Mouse (Mus musculus): ENCODE measurements around the gene Atf7. TPM values are rescaled to one million over a fixed set of nuclear protein-coding genes. Genes with fewer than 3 reads are reported as not detected.
A peak's percentile ranks its signal among the peaks of the same experiment; 100 is the strongest.

Atf7 gene
- polyA plus RNA-seq, 1 experiment from 2014 or later: 14.2 TPM

DNA sequence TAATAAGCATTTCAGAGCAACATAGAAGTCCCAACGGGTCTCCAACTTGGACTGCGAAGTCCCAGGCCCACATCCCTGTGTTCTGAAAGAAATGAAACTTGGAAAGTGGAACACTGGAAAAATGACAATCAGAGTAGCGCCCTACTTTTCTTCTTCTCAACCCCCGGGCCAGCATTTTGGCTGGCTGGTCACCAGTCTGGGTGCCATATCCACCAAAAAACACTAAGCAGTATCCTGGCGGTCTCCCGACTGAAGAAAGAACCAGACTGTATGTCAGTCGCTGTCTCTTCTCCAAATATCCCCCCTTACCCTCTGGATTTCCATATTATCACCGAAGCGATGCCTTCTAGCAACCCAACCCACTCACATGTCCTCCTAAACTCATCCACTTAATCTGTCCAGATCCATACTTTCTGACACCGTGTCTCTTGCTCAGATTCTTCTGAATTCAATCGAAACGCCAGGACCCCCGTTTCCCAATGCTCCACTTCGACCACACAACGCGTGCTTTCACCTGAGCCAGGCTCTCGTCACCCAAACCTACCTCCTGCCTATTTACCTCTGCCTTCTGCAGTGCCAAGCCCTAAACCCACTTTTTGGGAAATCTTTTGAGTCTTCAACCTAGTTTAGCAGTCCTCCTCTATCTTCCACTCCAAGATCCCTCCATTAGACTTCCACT, 834 bp downstream of the Atf7 start:
- DNase-seq (ENCODE audit: low spot score): peak; percentile 12
- Histone ChIP-seq H3K27ac (ENCODE audit: low read depth, low read length) (no peak overlapping the region), H3K27me3 (ENCODE audit: control insufficient read depth, insufficient read depth, low read length) (no peaks in the 10 kb centered on the region), H3K4me2 (ENCODE audit: low read depth) (peak overlapping the region; percentile 85), H3K9me3 (ENCODE audit: control insufficient read depth, low read length) (no peaks in the 10 kb centered on the region), H3K4me3 (ENCODE audit: low read depth, low read length) (peak overlapping the region; percentile 56), H3K36me3 (ENCODE audit: control insufficient read depth, insufficient read depth, low read length) (no peaks in the 10 kb centered on the region), H3K4me1 (ENCODE audit: control insufficient read depth, insufficient read depth, low read length) (peaks cover 8% of the 10 kb centered on the region), H3K9ac (ENCODE audit: low read length) (peak overlapping the region; percentile 58)
- whole genome bisulfite sequencing: 7% methylated on average over 17 of the region's 17 CpGs
- no peak for ATAC-seq (ENCODE audit: insufficient read depth, low FRiP score, low TSS enrichment)

DNA sequence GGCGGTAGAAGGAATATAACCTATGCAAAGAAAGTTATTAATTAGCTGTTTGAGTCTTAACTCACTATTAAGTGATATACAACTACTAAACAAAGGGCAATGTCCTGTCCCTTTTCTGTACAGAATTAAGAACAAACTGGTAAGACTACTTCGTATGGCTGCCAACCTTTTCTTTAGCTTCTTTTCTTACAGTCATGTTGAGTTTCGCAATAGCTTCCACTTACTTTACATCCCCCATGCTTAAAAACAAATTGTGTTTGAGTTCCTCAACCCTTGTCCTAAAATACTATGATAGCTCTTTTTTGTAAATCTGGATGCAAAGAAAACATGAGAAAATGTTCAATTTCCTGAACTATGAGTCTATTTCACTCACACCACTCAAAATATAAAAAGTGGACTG, 2.1 kb downstream of the Atf7 start:
- Histone ChIP-seq H3K9me3 (ENCODE audit: control insufficient read depth, low read length) (no peaks in the 10 kb centered on the region), H3K27ac (ENCODE audit: low read depth, low read length) (no peak overlapping the region), H3K4me1 (ENCODE audit: control insufficient read depth, insufficient read depth, low read length) (peaks cover 8% of the 10 kb centered on the region), H3K9ac (ENCODE audit: low read length) (no peak overlapping the region), H3K4me2 (ENCODE audit: low read depth) (no peak overlapping the region), H3K36me3 (ENCODE audit: control insufficient read depth, insufficient read depth, low read length) (no peaks in the 10 kb centered on the region), H3K27me3 (ENCODE audit: control insufficient read depth, insufficient read depth, low read length) (no peaks in the 10 kb centered on the region), H3K4me3 (ENCODE audit: low read depth, low read length) (no peak overlapping the region)
- no peak for DNase-seq (ENCODE audit: low spot score)
- WGBS: 91% methylated on average over 3 of the region's 3 CpGs
- no peak for ATAC-seq (ENCODE audit: insufficient read depth, low FRiP score, low TSS enrichment)

DNA sequence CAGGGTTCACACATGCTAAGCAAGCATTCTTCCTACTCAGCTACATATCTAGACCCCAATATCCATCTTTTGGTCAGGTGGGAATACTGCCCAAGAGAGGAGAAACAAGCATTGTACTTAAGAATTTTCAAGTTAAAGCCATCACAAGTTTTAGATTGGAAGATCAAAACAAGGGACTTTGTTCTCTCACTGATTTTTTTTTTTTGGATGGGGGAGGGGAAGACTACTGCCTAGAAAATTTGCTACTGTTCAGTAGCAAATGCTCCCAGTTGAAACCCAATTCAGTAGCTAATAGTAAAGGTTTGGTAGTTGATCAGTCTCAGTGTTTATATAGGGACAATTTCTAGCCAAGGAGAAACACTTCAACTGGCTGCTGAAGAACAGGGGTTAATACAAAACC, 2.7 kb downstream of the Atf7 start:
- Histone ChIP-seq H3K9me3 (ENCODE audit: control insufficient read depth, low read length) (no peaks in the 10 kb centered on the region), H3K36me3 (ENCODE audit: control insufficient read depth, insufficient read depth, low read length) (no peaks in the 10 kb centered on the region), H3K4me3 (ENCODE audit: low read depth, low read length) (no peak overlapping the region), H3K27me3 (ENCODE audit: control insufficient read depth, insufficient read depth, low read length) (no peaks in the 10 kb centered on the region), H3K4me2 (ENCODE audit: low read depth) (no peak overlapping the region), H3K27ac (ENCODE audit: low read depth, low read length) (no peak overlapping the region), H3K4me1 (ENCODE audit: control insufficient read depth, insufficient read depth, low read length) (peaks cover 8% of the 10 kb centered on the region), H3K9ac (ENCODE audit: low read length) (no peak overlapping the region)
- no peak for DNase-seq (ENCODE audit: low spot score)
- ATAC-seq (ENCODE audit: insufficient read depth, low FRiP score, low TSS enrichment): no peak

DNA sequence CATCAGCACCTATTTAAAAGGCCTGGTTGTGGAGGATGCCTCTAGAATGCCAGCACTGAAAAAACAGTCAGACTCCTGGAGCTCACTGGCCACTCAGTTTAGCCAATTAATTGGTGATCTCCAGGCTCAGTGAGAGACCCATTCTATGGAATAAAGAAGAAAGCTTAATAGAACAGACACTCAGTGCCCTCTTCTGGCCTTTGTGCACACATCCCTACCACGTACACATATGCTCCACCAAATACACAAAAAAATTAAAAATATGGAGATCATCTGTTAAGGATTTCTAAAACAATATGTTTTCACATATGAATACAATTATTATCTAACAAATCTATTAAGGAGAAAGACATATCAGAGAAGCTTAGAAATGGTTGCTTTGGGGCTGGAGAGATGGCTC, 4.5 kb downstream of the Atf7 start:
- no peak for DNase-seq (ENCODE audit: low spot score)
- 93% methylated on average over 1 of the region's 1 CpGs for WGBS

DNA sequence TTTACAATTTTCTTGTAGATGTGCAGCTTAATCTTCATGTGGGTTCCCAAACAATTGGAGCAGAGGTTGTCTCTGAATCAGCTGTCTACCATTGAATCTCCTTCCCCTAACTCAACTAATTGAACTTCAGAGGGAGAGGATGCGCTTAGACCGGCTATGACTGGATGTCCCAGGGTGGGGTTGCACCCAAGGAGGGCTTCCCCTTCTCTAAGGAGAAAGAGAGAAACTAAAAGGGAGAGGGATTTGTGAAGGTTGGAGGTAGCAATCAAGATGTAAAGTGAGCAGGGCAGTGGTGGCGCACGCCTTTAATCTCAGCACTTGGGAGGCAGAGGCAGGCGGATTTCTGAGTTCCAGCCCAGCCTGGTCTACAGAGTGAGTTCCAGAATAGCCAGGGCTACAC, 5.8 kb downstream of the Atf7 start:
- H3K27ac ChIP-seq (ENCODE audit: low read depth, low read length): no peak overlapping the region
- H3K4me3 ChIP-seq (ENCODE audit: low read depth, low read length): no peak overlapping the region
- no peak for DNase-seq (ENCODE audit: low spot score)
- H3K27me3 ChIP-seq (ENCODE audit: control insufficient read depth, insufficient read depth, low read length): no peaks in the 10 kb centered on the region
- no peak overlapping the region for H3K9ac ChIP-seq (ENCODE audit: low read length)
- H3K4me2 ChIP-seq (ENCODE audit: low read depth): no peak overlapping the region
- H3K36me3 ChIP-seq (ENCODE audit: control insufficient read depth, insufficient read depth, low read length): no peaks in the 10 kb centered on the region
- H3K9me3 ChIP-seq (ENCODE audit: control insufficient read depth, low read length): no peaks in the 10 kb centered on the region
- H3K4me1 ChIP-seq (ENCODE audit: control insufficient read depth, insufficient read depth, low read length): peaks cover 4% of the 10 kb centered on the region
- ATAC-seq (ENCODE audit: insufficient read depth, low FRiP score, low TSS enrichment): no peak
- 94% methylated on average over 5 of the region's 5 CpGs for WGBS

More for the DNA sequence above, 4.5 kb downstream of the Atf7 start:
- Histone ChIP-seq H3K4me1 (ENCODE audit: control insufficient read depth, insufficient read depth, low read length) (peaks cover 4% of the 10 kb centered on the region), H3K27ac (ENCODE audit: low read depth, low read length) (no peak overlapping the region), H3K9ac (ENCODE audit: low read length) (no peak overlapping the region), H3K9me3 (ENCODE audit: control insufficient read depth, low read length) (no peaks in the 10 kb centered on the region), H3K4me2 (ENCODE audit: low read depth) (no peak overlapping the region), H3K27me3 (ENCODE audit: control insufficient read depth, insufficient read depth, low read length) (no peaks in the 10 kb centered on the region), H3K4me3 (ENCODE audit: low read depth, low read length) (no peak overlapping the region), H3K36me3 (ENCODE audit: control insufficient read depth, insufficient read depth, low read length) (no peaks in the 10 kb centered on the region)
- ATAC-seq (ENCODE audit: insufficient read depth, low FRiP score, low TSS enrichment): no peak

DNA sequence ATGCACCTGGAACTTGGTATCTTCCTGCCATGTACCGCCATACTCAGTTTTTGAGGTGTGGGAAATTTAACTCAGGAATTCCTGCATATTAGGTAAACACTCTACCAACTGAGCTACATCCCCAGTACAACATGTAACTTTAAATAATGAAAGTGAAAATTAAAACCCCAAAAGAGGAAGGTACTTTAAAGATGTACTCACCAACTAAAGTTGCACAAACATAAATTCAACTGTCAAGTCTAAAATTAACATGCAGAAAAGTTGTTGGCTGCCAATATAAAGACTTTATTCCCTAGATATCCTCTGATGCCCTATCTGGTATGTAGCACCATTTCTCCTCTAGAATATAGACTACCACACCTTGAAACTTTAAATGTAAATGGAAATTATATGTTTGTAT, 7.6 kb downstream of the Atf7 start:
- Histone ChIP-seq H3K4me1 (ENCODE audit: control insufficient read depth, insufficient read depth, low read length) (no peaks in the 10 kb centered on the region), H3K27me3 (ENCODE audit: control insufficient read depth, insufficient read depth, low read length) (no peaks in the 10 kb centered on the region), H3K9ac (ENCODE audit: low read length) (no peak overlapping the region), H3K4me2 (ENCODE audit: low read depth) (no peak overlapping the region), H3K27ac (ENCODE audit: low read depth, low read length) (no peak overlapping the region), H3K4me3 (ENCODE audit: low read depth, low read length) (no peak overlapping the region), H3K36me3 (ENCODE audit: control insufficient read depth, insufficient read depth, low read length) (no peaks in the 10 kb centered on the region), H3K9me3 (ENCODE audit: control insufficient read depth, low read length) (no peaks in the 10 kb centered on the region)
- ATAC-seq (ENCODE audit: insufficient read depth, low FRiP score, low TSS enrichment): no peak
- 95% methylated on average over 1 of the region's 1 CpGs for WGBS
- DNase-seq (ENCODE audit: low spot score): no peak

DNA sequence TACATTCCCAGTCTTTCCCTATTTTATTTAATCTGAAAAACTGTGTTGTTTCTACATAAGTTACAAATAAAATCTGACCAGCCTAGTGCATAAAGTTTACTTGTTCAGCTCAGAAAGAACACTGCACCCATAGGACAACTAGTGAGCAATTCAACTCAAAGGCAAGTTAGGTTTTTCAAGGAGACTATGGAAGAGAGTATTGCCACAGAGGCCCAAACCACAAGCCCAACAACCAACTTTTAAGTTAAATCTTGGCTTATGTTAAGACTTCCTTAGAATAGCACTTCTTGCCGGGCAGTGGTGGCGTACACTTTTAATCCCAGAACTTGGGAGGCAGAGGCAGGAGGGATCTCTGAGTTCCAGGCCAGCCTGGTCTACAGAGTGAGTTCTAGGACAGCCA, 9.1 kb downstream of the Atf7 start:
- no peak for ATAC-seq (ENCODE audit: insufficient read depth, low FRiP score, low TSS enrichment)
- 99% methylated on average over 2 of the region's 2 CpGs for WGBS

DNA sequence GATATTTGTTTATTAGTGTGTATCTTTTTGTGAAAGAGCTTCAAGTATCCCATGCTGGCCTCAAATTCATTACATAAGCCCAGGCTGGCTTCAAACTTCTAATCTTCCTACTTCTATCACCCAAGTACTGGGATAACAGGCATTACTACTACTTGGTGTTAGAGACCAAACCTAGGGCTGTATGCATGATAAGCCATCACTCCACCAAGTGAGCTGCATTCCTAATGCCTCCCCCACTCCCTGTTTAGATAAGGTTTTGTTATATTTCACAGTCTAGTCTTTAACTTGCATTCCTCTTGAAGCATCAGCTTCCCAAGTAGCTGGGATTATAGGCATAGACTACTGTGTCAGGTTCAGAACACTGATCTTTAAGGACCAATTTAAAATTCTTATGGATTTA, 11.0 kb downstream of the Atf7 start:
- Histone ChIP-seq H3K36me3 (ENCODE audit: control insufficient read depth, insufficient read depth, low read length) (no peaks in the 10 kb centered on the region), H3K9ac (ENCODE audit: low read length) (no peak overlapping the region), H3K4me1 (ENCODE audit: control insufficient read depth, insufficient read depth, low read length) (no peaks in the 10 kb centered on the region), H3K9me3 (ENCODE audit: control insufficient read depth, low read length) (no peaks in the 10 kb centered on the region), H3K27me3 (ENCODE audit: control insufficient read depth, insufficient read depth, low read length) (no peaks in the 10 kb centered on the region), H3K4me3 (ENCODE audit: low read depth, low read length) (no peak overlapping the region), H3K4me2 (ENCODE audit: low read depth) (no peak overlapping the region), H3K27ac (ENCODE audit: low read depth, low read length) (no peak overlapping the region)
- DNase-seq (ENCODE audit: low spot score) (no peak), ATAC-seq (ENCODE audit: insufficient read depth, low FRiP score, low TSS enrichment) (no peak)

More for the DNA sequence above, 9.1 kb downstream of the Atf7 start:
- no peaks in the 10 kb centered on the region for H3K9me3 ChIP-seq (ENCODE audit: control insufficient read depth, low read length)
- H3K27ac ChIP-seq (ENCODE audit: low read depth, low read length): no peak overlapping the region
- no peak overlapping the region for H3K4me3 ChIP-seq (ENCODE audit: low read depth, low read length)
- no peaks in the 10 kb centered on the region for H3K36me3 ChIP-seq (ENCODE audit: control insufficient read depth, insufficient read depth, low read length)
- no peaks in the 10 kb centered on the region for H3K4me1 ChIP-seq (ENCODE audit: control insufficient read depth, insufficient read depth, low read length)
- H3K9ac ChIP-seq (ENCODE audit: low read length): no peak overlapping the region
- DNase-seq (ENCODE audit: low spot score): no peak
- H3K4me2 ChIP-seq (ENCODE audit: low read depth): no peak overlapping the region
- H3K27me3 ChIP-seq (ENCODE audit: control insufficient read depth, insufficient read depth, low read length): no peaks in the 10 kb centered on the region

DNA sequence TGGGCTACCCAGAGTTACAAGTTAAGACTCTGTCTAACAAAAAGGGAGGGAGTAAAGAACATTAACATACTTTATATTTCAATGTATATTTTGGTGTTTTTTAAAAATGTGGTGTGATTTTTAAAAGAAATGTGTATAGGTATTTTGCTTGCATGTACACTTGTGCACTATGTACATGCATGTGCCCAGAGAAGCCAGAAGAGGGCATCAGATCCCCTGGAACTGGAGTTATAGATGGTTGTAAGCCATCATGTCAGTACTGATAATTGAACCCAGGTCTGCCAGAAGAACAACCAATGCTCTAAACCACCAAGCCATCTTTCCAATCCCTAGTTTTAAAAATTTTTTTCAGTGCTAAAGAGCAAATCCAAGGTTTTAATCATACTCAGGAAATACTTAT, 12.3 kb downstream of the Atf7 start:
- Histone ChIP-seq H3K27me3 (ENCODE audit: control insufficient read depth, insufficient read depth, low read length) (no peaks in the 10 kb centered on the region), H3K4me1 (ENCODE audit: control insufficient read depth, insufficient read depth, low read length) (no peaks in the 10 kb centered on the region), H3K27ac (ENCODE audit: low read depth, low read length) (no peak overlapping the region), H3K9me3 (ENCODE audit: control insufficient read depth, low read length) (no peaks in the 10 kb centered on the region), H3K9ac (ENCODE audit: low read length) (no peak overlapping the region), H3K4me3 (ENCODE audit: low read depth, low read length) (no peak overlapping the region), H3K4me2 (ENCODE audit: low read depth) (no peak overlapping the region), H3K36me3 (ENCODE audit: control insufficient read depth, insufficient read depth, low read length) (no peaks in the 10 kb centered on the region)
- DNase-seq (ENCODE audit: low spot score) (no peak), ATAC-seq (ENCODE audit: insufficient read depth, low FRiP score, low TSS enrichment) (no peak)

All from neural tube, embryonic 11.5 days (tissue).